Mouse (Mus musculus) retina, postnatal 7 days (tissue): Measurements from ENCODE around the gene Cd47.

Experiments used
- DNase-seq: peaks from one replicate; pipeline ENCODE4 v3.0.0-alpha.2; 2012; ENCODE audit warnings: low read depth, low spot score

Gene Cd47

GRCm38 (mm10) chr16:49948287-49948686 is 148.0 kb downstream of the Cd47 start:
- DNase-seq, result no peak

GRCm38 (mm10) chr16:49949261-49949660 is 148.9 kb downstream of the Cd47 start:
- no peak for DNase-seq

- no peak for DNase-seq
Observed at GRCm38 (mm10) chr16:49950340-49950739, 150.0 kb downstream of the Cd47 start.

- no peak for DNase-seq
Observed at GRCm38 (mm10) chr16:49951288-49951691, 151.0 kb downstream of the Cd47 start.

- DNase-seq, result no peak
Observed at GRCm38 (mm10) chr16:49951925-49952523, 151.7 kb downstream of the Cd47 start.

GRCm38 (mm10) chr16:49953817-49954216 is 153.5 kb downstream of the Cd47 start:
- no peak for DNase-seq

GRCm38 (mm10) chr16:49954909-49955308 is 154.6 kb downstream of the Cd47 start:
- no peak for DNase-seq

GRCm38 (mm10) chr16:49955325-49955724 is 155.0 kb downstream of the Cd47 start:
- no peak for DNase-seq

GRCm38 (mm10) chr16:49955952-49956351 is 155.6 kb downstream of the Cd47 start:
- no peak for DNase-seq

- DNase-seq, result no peak
Observed at GRCm38 (mm10) chr16:49956531-49957302, 156.4 kb downstream of the Cd47 start.

- no peak for DNase-seq
Observed at GRCm38 (mm10) chr16:49958900-49959436, 158.6 kb downstream of the Cd47 start.

- DNase-seq, result no peak
Observed at GRCm38 (mm10) chr16:49962305-49962704, 162.0 kb downstream of the Cd47 start.

GRCm38 (mm10) chr16:49964321-49964986 is 164.1 kb downstream of the Cd47 start:
- no peak for DNase-seq
